Mouse (Mus musculus): ENCODE results near the gene Ndufa3.

Ndufa3 gene

GRCm38 (mm10) chr7:3610437-3610836 is 6.7 kb upstream of the Ndufa3 start:
- no peak for DNase-seq (ENCODE audit: low spot score)

GRCm38 (mm10) chr7:3611006-3611405 is 6.2 kb upstream of the Ndufa3 start:
- no peak for DNase-seq (ENCODE audit: low spot score)

GRCm38 (mm10) chr7:3614021-3614420 is 3.2 kb upstream of the Ndufa3 start:
- DNase-seq (ENCODE audit: low spot score) = no peak

GRCm38 (mm10) chr7:3616057-3616388 is 1.1 kb upstream of the Ndufa3 start, which contains the start of gene Oscar:
Gene Oscar, minus strand, starts transcription at chr7:3616157.
- no peak for DNase-seq (ENCODE audit: low spot score)

- DNase-seq (ENCODE audit: low spot score) = no peak
Observed at GRCm38 (mm10) chr7:3616389-3617241, 558 bp upstream of the Ndufa3 start.

GRCm38 (mm10) chr7:3629030-3629429 is 11.9 kb downstream of the Ndufa3 start:
- DNase-seq (ENCODE audit: low spot score) = no peak

GRCm38 (mm10) chr7:3629543-3630477 is 12.6 kb downstream of the Ndufa3 start, which contains the start of the genes Tfpt and Prpf31:
Gene Tfpt, minus strand, starts transcription at chr7:3629929.
Gene Prpf31, plus strand, starts transcription at chr7:3629985.
- peak; percentile 93 for DNase-seq (ENCODE audit: low spot score)

GRCm38 (mm10) chr7:3630478-3630815 is 13.3 kb downstream of the Ndufa3 start:
- no peak for DNase-seq (ENCODE audit: low spot score)

GRCm38 (mm10) chr7:3643412-3643811 is 26.2 kb downstream of the Ndufa3 start:
- no peak for DNase-seq (ENCODE audit: low spot score)

- no peak for DNase-seq (ENCODE audit: low spot score)
Observed at GRCm38 (mm10) chr7:3643843-3644242, 26.7 kb downstream of the Ndufa3 start.

GRCm38 (mm10) chr7:3644348-3644671 is 27.1 kb downstream of the Ndufa3 start:
- no peak for DNase-seq (ENCODE audit: low spot score)

GRCm38 (mm10) chr7:3644672-3645487 is 27.7 kb downstream of the Ndufa3 start, which contains the start of gene Cnot3:
Gene Cnot3, plus strand, starts transcription at chr7:3645268.
- DNase-seq (ENCODE audit: low spot score) = peak; percentile 98

GRCm38 (mm10) chr7:3645488-3646025 is 28.4 kb downstream of the Ndufa3 start:
- DNase-seq (ENCODE audit: low spot score) = no peak

- no peak for DNase-seq (ENCODE audit: low spot score)
Observed at GRCm38 (mm10) chr7:3646188-3646587, 29.0 kb downstream of the Ndufa3 start.

- no peak for DNase-seq (ENCODE audit: low spot score)
Observed at GRCm38 (mm10) chr7:3646641-3647040, 29.5 kb downstream of the Ndufa3 start.

GRCm38 (mm10) chr7:3656966-3657365 is 39.8 kb downstream of the Ndufa3 start:
- no peak for DNase-seq (ENCODE audit: low spot score)

- no peak for DNase-seq (ENCODE audit: low spot score)
Observed at GRCm38 (mm10) chr7:3658578-3658977, 41.4 kb downstream of the Ndufa3 start.

GRCm38 (mm10) chr7:3664524-3665214 is 47.5 kb downstream of the Ndufa3 start:
- peak; percentile 17 for DNase-seq (ENCODE audit: low spot score)

GRCm38 (mm10) chr7:3665215-3666114 is 48.3 kb downstream of the Ndufa3 start, which contains the start of gene Leng1:
Gene Leng1, minus strand, starts transcription at chr7:3665840.
- DNase-seq (ENCODE audit: low spot score) = peak; percentile 96

- peak; percentile 26 for DNase-seq (ENCODE audit: low spot score)
Observed at GRCm38 (mm10) chr7:3666921-3667391, 49.8 kb downstream of the Ndufa3 start.

Data from MN1 (cell line).